Mouse (Mus musculus) liver, adult 10 weeks (tissue): ENCODE measurements around the gene Rffl. TPM values are rescaled to one million over a fixed set of nuclear protein-coding genes. Genes with fewer than 3 reads are reported as not detected.

Experiments
- polyA plus RNA-seq: library from polyadenylated mRNA; stranded (reverse); fragments of 350-450 nt; fragmentation: Illumina TruSeq; extraction: RNeasy Lipid Tissue Mini Kit (QIAGEN cat#74804); gene quantifications from one replicate; pipeline ENCODE4 v1.2.3, GENCODE M21; 2014; ENCODE audit warnings: low read depth, low replicate concordance

Gene Rffl
- polyA plus RNA-seq = 18.9 TPM

DNA sequence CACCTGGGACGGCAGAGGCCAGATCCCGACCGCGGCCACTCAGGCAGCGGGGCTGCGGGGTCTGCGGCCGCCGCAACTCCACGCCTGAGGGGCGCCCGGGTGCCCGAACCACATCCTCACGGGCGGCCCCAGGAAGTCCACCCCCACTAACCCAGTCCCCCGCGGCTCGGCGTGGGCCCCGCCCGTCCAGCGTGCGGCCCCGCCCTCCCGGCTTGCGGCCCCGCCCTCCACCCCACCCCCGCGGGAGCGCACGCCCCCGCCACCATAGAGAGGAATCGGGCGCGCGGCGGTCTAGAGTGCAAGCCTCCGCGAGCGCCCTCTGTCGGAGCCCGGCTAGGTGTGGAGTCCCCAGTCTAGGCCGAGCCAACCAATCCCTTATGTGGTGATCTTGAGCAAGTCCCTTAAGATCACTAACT lies at the start of gene Rffl:
Gene Rffl, minus strand, starts transcription at position 180 of the 416 bp plus-strand sequence.

DNA sequence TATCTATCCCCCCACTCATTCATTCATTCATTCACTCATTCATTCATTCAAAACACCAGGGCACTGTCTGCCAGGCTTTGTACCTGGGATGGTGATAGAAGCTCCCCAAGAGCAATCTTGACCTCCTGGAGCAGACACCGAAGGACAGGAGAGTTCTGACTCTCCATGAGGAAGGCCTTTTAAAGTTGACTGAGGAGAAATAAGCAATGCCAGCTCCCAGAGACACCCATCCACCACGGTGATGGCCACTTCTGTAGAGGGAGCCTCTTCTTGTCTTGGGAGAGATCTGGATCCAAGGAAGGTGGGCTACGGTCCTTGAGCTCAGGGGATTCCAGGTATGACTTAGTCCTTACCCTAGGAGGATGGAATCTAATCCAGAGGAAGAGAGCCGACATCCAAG lies 39.2 kb upstream of the Rffl start, which contains the start of gene Unc45b:
Gene Unc45b, plus strand, starts transcription at position 301 of the 400 bp plus-strand sequence.

DNA sequence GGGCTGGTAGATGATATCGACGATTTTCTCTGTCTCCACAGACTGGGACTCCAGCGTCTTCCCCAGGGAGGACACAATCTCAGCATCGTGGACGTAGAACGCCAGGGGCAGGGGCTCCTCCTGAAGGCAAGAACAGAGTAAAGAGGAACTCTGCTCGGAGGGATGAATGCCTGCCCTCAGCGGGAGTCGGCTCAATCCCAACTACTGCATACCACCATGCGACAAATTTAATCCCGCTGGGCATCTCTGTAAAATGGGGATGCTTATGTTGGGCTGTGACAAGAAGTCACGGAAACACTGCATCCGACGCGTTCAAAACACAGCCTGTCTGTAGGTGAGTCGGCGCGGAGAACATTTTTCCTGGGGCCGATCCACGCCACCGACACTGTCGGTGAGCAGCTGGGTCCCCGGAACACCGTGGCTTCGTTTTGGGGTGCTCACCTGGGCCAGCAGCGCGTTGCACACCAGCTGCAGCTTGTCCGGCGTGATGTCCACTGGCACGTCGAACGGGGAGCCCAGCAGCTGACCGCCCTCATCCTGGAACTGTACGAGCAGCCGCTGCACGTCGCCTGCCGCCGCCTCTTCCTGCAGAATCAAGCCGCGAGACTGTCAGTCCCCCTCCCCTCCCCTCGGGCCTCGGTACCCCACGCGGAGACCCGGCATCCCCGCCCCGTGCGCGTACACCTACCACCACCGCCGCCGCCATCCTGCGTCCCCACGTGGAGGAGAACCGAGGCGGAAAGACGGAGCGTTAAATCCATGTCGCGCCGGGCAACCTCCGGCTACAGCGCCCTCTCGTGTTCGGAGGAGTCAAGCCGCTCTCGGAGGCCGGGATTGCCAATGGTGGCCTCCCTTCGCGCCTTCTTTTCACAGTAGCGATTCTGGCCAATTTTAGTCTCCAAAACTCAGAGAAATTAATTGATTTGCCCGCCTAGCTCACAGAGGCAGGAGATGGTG lies 36.9 kb upstream of the Rffl start, which contains the start of gene Nle1:
Gene Nle1, minus strand, starts transcription at position 761 of the 957 bp plus-strand sequence.

DNA sequence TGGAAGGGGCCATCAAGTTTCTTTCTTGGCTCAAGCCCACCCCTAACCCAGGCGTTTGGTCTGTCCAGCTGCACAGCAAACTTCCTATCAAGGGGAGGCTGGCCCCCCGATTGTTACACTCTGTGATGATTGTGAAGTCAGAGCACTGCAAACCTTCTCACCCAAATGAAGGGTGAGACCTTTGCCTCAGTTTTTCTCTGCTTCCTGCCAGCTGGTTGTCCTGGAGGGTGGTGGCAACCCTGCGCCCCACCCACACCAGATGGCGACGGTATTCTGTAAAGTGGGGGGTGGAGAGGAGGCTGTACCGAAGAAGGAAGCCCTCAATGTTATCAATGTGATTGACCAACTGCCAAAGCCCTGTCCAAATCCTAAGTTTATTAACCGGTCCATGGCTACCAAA lies 20.9 kb upstream of the Rffl start, which contains the start of gene Fndc8:
Gene Fndc8, plus strand, starts transcription at position 189 of the 400 bp plus-strand sequence.

DNA sequence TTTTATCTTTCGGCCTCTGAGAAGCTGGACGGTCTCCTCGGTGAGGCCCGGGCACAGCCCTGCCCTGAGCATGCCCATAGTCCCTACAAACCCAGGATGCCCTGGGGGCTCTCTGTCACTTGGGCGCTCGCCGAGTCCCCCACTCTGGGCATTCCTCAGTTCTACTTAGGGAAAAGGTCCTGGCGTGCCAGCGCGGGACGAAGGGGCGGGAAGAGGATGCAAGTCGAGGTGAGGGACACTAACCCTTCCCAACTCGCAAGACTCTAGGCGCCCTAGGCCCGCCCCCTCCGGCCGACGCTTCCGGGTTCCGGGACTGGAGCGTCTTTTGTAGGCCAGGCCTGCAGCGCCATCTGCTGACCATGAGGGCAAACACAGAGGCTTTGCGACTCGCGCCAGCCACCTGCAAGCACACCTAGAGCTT lies 19.3 kb upstream of the Rffl start, which contains the start of gene Rad51d:
Gene Rad51d, minus strand, starts transcription at position 273 of the 421 bp plus-strand sequence.

DNA sequence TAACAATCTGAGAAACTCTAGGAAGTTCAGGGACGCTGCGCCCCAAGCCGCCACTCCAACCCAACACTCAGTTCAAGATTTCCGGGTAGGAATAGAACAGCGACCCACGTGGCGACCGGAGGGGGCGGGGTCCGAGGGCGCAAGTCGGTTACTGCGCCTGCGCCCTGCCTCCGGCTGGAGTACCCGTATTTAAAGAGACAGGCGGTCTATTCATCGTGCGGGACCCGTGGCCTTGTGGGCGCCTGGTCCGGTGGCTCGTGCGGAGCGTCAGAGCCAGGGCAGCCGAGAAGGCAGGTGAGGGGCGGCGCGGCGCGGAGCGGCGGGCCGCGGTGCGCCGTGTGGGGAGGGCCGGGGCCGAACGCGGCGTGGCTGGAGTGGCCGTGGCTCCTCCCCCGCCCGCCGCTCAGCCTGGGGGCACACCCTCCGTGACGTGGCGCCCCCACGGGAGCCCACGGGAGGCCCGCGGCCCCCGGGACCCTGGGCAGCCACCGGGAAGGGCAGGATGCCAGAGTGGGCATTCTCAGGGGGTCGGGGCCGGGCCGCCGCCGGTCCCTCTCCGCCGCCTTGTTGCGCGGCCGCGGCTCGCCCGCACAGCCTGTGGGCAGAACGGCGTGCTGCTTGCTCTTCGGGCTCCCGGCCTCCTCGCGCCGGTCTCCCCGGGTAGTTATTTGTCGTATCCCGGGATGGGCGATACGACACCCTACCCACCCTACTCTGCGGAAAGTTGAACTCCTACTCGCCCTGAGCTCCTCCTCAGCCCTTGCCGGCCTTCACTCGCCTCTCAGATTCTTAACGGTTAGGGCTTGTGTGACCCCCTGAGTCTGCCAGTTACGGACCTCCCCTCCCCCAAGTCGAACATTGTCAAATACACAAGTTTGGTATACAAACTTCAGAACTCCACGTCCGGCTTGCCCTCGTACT lies 89.8 kb downstream of the Rffl start, which contains the start of gene Lig3:
Gene Lig3, plus strand, starts transcription at position 126 of the 921 bp plus-strand sequence.

DNA sequence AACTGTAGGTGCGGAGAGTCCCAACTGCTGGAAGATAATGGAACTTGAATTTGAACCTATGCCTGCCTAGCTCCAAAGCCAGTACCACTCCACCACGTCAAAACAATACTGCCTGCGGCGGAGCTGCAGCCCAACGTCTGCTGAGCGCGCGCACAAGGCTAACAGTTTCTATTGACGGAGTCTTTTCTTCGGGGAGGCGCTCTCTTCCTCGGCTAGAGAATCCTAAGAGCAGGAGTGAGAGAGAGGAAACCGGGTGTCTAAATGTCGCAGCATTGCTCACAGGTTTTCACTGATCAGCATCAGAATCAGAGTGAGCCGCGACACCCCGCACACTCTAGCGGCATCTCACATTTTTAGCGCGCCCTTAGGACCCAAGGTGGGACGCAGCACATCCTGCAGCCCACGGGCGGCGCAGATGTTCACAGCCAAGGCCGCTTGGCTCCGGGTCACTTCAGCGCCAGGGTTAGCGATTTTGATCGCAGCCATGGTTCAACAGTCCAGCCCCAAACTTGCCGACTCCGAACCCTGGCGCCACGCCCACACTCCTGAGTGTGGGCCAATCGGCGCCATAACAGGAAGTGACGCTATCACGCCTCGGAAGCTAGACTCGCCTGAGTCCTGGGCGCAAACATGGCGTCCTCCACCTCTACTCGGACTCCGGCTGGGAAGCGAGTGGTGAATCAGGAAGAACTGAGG lies 107.1 kb downstream of the Rffl start, which contains the start of the genes Cct6b and Zfp830:
Gene Cct6b, minus strand, starts transcription at position 580 of the 696 bp plus-strand sequence.
Gene Zfp830, plus strand, starts transcription at position 604 of the 696 bp plus-strand sequence.

Other genes with a start within 250 kb of the Rffl start
- gene Cct6b, start 106.9 kb downstream of the Rffl start, polyA plus RNA-seq = 0.42 TPM
- gene Zfp830, start 106.9 kb downstream of the Rffl start, polyA plus RNA-seq = 7.9 TPM
- 9.6 TPM for gene Lig3, start 90.1 kb downstream of the Rffl start, polyA plus RNA-seq
- 6.3 TPM for gene Rad51d, start 19.4 kb upstream of the Rffl start, polyA plus RNA-seq
- gene Fndc8, start 20.9 kb upstream of the Rffl start, polyA plus RNA-seq = not detected
- gene Nle1, start 37.2 kb upstream of the Rffl start, polyA plus RNA-seq = 1.4 TPM
- gene Unc45b, start 39.3 kb upstream of the Rffl start, polyA plus RNA-seq = 0.37 TPM
- gene Slfn5, start 80.1 kb upstream of the Rffl start, polyA plus RNA-seq = 7.8 TPM
- 3.2 TPM for gene Slfn9, start 120.6 kb upstream of the Rffl start, polyA plus RNA-seq
- gene Slfn8, start 149.6 kb upstream of the Rffl start, polyA plus RNA-seq = 2.5 TPM
- 4.7 TPM for gene Slfn2, start 193.9 kb upstream of the Rffl start, polyA plus RNA-seq
- gene Slfn1, start 245.6 kb upstream of the Rffl start, polyA plus RNA-seq = 0.61 TPM